Mouse (Mus musculus): Measurements from ENCODE around the gene Gm19684. TPM values are rescaled to one million over a fixed set of nuclear protein-coding genes. Genes with fewer than 3 reads are reported as not detected.
"Not testable (repeated sequence)": the region's sequence is repeated elsewhere in the genome, so short reads cannot be mapped to it uniquely, and the experiment has no call there.

Gm19684 gene
- total RNA-seq, 2 experiments from 2014 or later, result 1.5 TPM; not detected in 1

DNA sequence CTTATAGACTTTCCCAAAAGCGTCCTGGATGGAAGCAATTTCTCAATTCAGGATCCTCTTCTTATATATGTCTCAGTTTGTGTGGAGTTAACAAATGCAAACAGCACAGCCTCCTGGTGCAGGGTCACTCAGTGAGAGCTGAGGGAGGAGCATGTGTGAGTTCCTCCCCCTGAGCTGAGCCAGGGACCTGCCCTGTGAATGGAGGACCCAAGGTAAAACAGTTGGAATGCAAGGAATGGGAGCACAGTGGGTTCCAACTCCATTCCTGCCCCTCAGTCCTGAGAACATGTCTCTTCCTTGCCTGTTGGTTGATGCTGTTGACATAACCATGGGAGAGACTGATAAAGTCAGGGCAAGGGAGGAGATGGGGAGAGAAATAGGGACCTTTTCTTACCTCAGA lies 47.6 kb downstream of the Gm19684 start:
- not testable (repeated sequence) for ATAC-seq (replicated peaks; ENCODE audit: low FRiP score, poor library complexity, severe bottlenecking)

DNA sequence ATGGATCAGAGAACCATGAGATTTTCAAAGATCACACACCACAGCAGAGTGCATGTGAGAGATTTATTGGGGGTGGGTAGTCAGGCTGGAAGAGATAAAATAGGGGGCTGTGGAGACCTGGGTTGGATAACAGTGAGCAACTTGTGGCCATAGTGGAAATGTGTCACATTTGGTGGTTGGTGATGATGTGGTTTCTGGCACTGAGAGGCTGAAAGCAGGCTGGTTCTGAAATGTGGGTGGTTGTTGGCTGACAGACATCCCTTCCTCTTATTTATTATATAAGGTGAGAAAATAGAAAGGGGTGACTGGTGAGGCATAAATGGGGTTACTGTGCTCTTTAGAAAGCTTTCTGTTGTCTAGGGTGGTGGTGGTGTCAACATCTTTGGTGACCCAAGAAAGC lies 48.3 kb downstream of the Gm19684 start:
- no peak for ATAC-seq (replicated peaks; ENCODE audit: low FRiP score, poor library complexity, severe bottlenecking)

DNA sequence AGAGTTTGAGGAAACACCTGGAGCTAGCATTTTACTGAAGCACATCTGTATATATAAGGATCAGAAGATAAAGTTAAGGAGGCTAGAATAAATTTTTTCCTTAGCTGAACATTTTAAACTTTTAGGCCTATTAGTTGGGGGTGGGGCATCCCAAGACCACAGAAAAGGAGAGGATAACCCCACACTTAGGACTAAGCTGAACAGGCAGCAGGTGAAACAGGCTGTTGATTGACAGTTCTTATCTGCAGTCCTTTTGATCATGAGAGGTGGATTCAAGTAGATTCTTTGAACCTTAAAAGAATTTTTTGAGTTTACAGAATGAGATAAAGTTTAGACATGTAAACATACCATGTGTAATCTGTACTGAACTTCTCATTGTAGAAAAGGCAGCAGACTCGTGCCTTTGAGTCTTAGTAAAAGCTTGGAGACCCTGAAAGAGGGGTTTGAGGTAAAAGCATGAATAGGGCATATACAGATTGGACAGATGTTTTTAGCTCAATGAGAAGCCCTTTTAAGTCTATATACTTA lies 48.9 kb downstream of the Gm19684 start:
- no peak for ATAC-seq (replicated peaks; ENCODE audit: low FRiP score, poor library complexity, severe bottlenecking)

DNA sequence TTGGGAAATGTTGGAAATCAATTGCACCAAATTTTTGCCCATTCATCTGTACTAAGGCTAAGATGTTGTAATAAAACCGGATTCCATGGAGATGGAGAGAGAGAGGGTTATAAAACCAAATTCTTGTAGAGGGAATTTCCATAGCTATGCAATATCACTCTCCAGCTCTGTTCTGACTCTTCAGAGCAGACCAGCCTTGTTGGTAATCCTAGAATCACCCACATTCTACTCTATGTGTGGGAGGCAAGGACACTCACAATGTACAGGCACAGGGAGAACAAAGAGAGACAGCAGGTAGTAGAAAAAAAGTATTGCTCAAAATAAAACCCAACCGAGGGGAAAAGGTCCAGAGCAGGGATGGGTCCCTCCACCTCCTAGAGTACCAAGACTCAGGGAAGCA lies 54.7 kb downstream of the Gm19684 start:
- not testable (repeated sequence) for ATAC-seq (replicated peaks; ENCODE audit: low FRiP score, poor library complexity, severe bottlenecking)

DNA sequence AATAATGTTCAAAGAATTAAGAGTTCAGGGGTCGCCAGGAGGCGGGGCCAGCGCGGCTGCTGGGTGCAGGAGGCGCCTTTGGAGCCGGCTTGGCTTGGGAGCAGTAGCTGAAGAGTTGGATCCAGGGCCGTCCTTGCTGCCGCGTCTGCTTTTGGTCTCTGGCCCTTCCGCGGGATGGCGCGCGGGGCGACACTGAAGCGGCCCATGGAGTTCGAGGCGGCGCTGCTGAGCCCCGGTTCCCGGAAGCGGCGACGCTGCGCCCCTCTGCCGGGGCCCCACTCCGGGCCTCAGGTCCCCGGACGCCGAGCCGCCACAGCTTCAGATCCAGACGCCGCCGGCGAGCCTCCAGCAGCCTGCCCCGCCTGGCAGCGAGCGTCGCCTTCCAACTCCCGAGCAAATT lies 57.5 kb downstream of the Gm19684 start:
- not testable (repeated sequence) for ATAC-seq (replicated peaks; ENCODE audit: low FRiP score, poor library complexity, severe bottlenecking)

Other genes with a start within 250 kb of the Gm19684 start
- 38.6 and 56.0 TPM in 2 replicates for gene Dhx16, start 241.9 kb upstream of the Gm19684 start, total RNA-seq (2015; ENCODE audit: low replicate concordance)
- gene Dhx16, start 241.9 kb upstream of the Gm19684 start, total RNA-seq (2017; ENCODE audit: low replicate concordance), result 30.8 and 38.9 TPM in 2 replicates
- gene 2310061I04Rik, start 224.2 kb upstream of the Gm19684 start, total RNA-seq (2015; ENCODE audit: low replicate concordance), result 17.1 and 21.5 TPM in 2 replicates
- gene 2310061I04Rik, start 224.2 kb upstream of the Gm19684 start, total RNA-seq (2017; ENCODE audit: low replicate concordance), result 3.9 TPM in 1 of 2 replicates, not detected in the other
- 2.3 TPM in 1 of 2 replicates, not detected in the other for gene Atat1, start 211.6 kb upstream of the Gm19684 start, total RNA-seq (2015; ENCODE audit: low replicate concordance)
- gene Atat1, start 211.6 kb upstream of the Gm19684 start, total RNA-seq (2017; ENCODE audit: low replicate concordance), result 0.56 and 7.1 TPM in 2 replicates
- gene Mrps18b, start 205.3 kb upstream of the Gm19684 start, total RNA-seq (2015; ENCODE audit: low replicate concordance), result 7.7 and 32.6 TPM in 2 replicates
- gene Mrps18b, start 205.3 kb upstream of the Gm19684 start, total RNA-seq (2017; ENCODE audit: low replicate concordance), result 7.4 and 18.9 TPM in 2 replicates
- gene Ppp1r10, start 205.2 kb upstream of the Gm19684 start, total RNA-seq (2015; ENCODE audit: low replicate concordance), result 91.1 and 91.3 TPM in 2 replicates
- 84.8 and 104 TPM in 2 replicates for gene Ppp1r10, start 205.2 kb upstream of the Gm19684 start, total RNA-seq (2017; ENCODE audit: low replicate concordance)
- gene Abcf1, start 151.9 kb upstream of the Gm19684 start, total RNA-seq (2015; ENCODE audit: low replicate concordance), result 13.0 and 13.6 TPM in 2 replicates
- gene Abcf1, start 151.9 kb upstream of the Gm19684 start, total RNA-seq (2017; ENCODE audit: low replicate concordance), result 33.9 and 71.4 TPM in 2 replicates
- gene Gnl1, start 141.8 kb upstream of the Gm19684 start, total RNA-seq (2015; ENCODE audit: low replicate concordance), result 1.5 and 3.3 TPM in 2 replicates
- gene Gnl1, start 141.8 kb upstream of the Gm19684 start, total RNA-seq (2017; ENCODE audit: low replicate concordance), result 2.0 and 4.3 TPM in 2 replicates
- 2.3 TPM in 1 of 2 replicates, not detected in the other for gene Prr3, start 141.4 kb upstream of the Gm19684 start, total RNA-seq (2015; ENCODE audit: low replicate concordance)
- 3.0 and 5.4 TPM in 2 replicates for gene Prr3, start 141.4 kb upstream of the Gm19684 start, total RNA-seq (2017; ENCODE audit: low replicate concordance)
- 161 and 177 TPM in 2 replicates for gene H2-T24, start 101.1 kb upstream of the Gm19684 start, total RNA-seq (2015; ENCODE audit: low replicate concordance)
- gene H2-T24, start 101.1 kb upstream of the Gm19684 start, total RNA-seq (2017; ENCODE audit: low replicate concordance), result 587 and 609 TPM in 2 replicates
- gene H2-T23, start 88.8 kb upstream of the Gm19684 start, total RNA-seq (2015; ENCODE audit: low replicate concordance), result 249 and 264 TPM in 2 replicates
- gene H2-T23, start 88.8 kb upstream of the Gm19684 start, total RNA-seq (2017; ENCODE audit: low replicate concordance), result 271 and 275 TPM in 2 replicates
- 10.4 and 21.5 TPM in 2 replicates for gene H2-T22, start 78.9 kb upstream of the Gm19684 start, total RNA-seq (2015; ENCODE audit: low replicate concordance)
- gene H2-T22, start 78.9 kb upstream of the Gm19684 start, total RNA-seq (2017; ENCODE audit: low replicate concordance), result 12.8 and 20.4 TPM in 2 replicates
- not detected in 2 replicates for gene Gm6034, start 78.7 kb upstream of the Gm19684 start, total RNA-seq (2015; ENCODE audit: low replicate concordance)
- gene Gm6034, start 78.7 kb upstream of the Gm19684 start, total RNA-seq (2017; ENCODE audit: low replicate concordance), result not detected in 2 replicates
- not detected in 2 replicates for gene Gm11127, start 63.3 kb upstream of the Gm19684 start, total RNA-seq (2015; ENCODE audit: low replicate concordance)
- gene Gm11127, start 63.3 kb upstream of the Gm19684 start, total RNA-seq (2017; ENCODE audit: low replicate concordance), result not detected in 2 replicates
- not detected in 2 replicates for gene Gm7030, start 7.7 kb downstream of the Gm19684 start, total RNA-seq (2015; ENCODE audit: low replicate concordance)
- not detected in 2 replicates for gene Gm7030, start 7.7 kb downstream of the Gm19684 start, total RNA-seq (2017; ENCODE audit: low replicate concordance)
- gene Gm8909, start 46.9 kb downstream of the Gm19684 start, total RNA-seq (2015; ENCODE audit: low replicate concordance), result not detected in 2 replicates
- not detected in 2 replicates for gene Gm8909, start 46.9 kb downstream of the Gm19684 start, total RNA-seq (2017; ENCODE audit: low replicate concordance)
- gene H2-T3, start 68.6 kb downstream of the Gm19684 start, total RNA-seq (2015; ENCODE audit: low replicate concordance), result not detected in 2 replicates
- not detected in 2 replicates for gene H2-T3, start 68.6 kb downstream of the Gm19684 start, total RNA-seq (2017; ENCODE audit: low replicate concordance)
- gene Rpp21, start 136.4 kb downstream of the Gm19684 start, total RNA-seq (2015; ENCODE audit: low replicate concordance), result 12.3 and 23.6 TPM in 2 replicates
- 4.8 and 5.4 TPM in 2 replicates for gene Rpp21, start 136.4 kb downstream of the Gm19684 start, total RNA-seq (2017; ENCODE audit: low replicate concordance)
- gene Trim39, start 150.6 kb downstream of the Gm19684 start, total RNA-seq (2015; ENCODE audit: low replicate concordance), result 5.8 and 8.2 TPM in 2 replicates
- gene Trim39, start 150.6 kb downstream of the Gm19684 start, total RNA-seq (2017; ENCODE audit: low replicate concordance), result 9.0 and 21.3 TPM in 2 replicates
- not detected in 2 replicates for gene H2-M10.2, start 164.8 kb downstream of the Gm19684 start, total RNA-seq (2015; ENCODE audit: low replicate concordance)
- gene H2-M10.2, start 164.8 kb downstream of the Gm19684 start, total RNA-seq (2017; ENCODE audit: low replicate concordance), result not detected in 2 replicates
- not detected in 2 replicates for gene H2-M10.1, start 204.5 kb downstream of the Gm19684 start, total RNA-seq (2015; ENCODE audit: low replicate concordance)
- gene H2-M10.1, start 204.5 kb downstream of the Gm19684 start, total RNA-seq (2017; ENCODE audit: low replicate concordance), result not detected in 2 replicates
- gene H2-M10.3, start 246.7 kb downstream of the Gm19684 start, total RNA-seq (2015; ENCODE audit: low replicate concordance), result not detected in 2 replicates
- gene H2-M10.3, start 246.7 kb downstream of the Gm19684 start, total RNA-seq (2017; ENCODE audit: low replicate concordance), result not detected in 2 replicates